Mouse (Mus musculus) stomach, postnatal 0 days (tissue): ENCODE data around the gene L1cam.

Experiments used
- CTCF ChIP-seq: IDR thresholded peaks from 2 replicates; pipeline ENCODE4 v1.5.1; 2016; ENCODE audit warnings: antibody characterized with exemption, low read depth, mild to moderate bottlenecking, moderate library complexity
- EP300 ChIP-seq: optimal IDR thresholded peaks from 2 replicates; pipeline ENCODE3; 2016; ENCODE audit warnings: antibody characterized with exemption

DNA sequence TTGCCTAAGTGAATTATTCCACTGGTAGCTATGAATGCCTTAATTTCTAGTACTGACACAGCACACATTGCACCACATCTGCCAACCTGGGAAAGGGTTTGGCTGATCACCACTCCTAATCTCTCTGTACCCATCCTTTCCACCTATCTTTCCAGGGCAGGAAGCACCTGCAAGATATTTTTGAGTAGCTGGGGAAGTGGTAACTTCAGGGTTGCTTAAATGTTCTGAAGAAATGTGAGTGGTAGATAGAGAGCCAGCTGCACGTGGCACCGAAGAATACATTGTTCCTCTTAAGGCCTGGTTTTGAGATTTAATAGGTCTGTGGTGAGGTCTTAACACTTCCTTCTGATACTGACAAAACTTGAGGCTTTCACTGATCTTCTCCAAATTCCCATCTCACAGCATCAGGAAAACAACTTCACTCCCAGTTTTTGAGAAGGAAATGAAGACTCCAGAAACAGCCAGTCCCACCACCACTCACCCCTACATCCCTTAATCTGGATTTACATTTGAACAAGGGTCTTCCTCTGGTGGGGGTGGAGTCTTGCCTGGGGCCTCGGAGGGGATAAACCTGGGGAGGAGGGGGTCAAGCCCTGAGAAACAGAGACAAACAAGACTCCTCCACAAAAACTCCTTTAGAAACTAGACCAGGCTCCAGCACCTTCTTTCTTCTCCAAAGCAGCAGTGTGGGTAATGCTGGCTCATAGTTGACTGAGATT, 79.2 kb downstream of the L1cam start:
- TF ChIP-seq CTCF (no peak), EP300 (no peak)
